8 mouse cellular contexts compared by ENCODE assay signal in the genomic region with DNA sequence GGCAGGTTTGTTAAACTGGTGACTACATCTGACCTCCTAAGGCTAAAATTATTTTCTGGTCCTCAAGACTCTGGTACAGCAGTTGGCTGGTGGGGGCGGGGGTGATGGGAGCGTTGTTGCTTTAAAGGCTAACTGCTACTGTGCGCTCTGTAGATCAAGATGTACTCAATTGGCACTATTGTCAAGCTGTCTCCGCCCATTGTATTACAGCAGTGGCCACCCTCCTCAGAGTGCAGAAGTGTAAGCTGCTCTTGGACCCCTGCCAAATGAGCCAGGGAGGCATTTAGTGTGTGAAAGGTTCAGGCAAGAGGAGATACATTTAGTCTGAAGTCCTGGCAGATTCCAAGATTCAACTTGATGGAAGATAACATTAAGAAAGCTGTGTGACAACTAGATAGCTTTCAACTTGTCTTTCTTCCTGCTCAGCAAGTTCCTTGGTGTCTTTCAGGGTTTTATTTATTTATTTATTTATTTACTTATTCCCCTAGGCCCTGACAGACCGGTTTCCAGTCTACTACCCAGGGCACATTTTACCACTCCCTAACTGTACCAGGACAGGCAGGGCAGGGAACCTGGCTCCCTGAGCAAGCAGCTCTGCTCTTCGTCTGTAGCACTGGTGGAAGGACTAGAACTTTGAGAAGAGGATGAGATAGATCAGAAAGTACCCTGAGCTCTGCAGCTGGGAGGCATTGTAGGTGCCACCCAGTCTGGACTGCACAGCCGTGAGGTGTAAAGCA.
DNase-seq lines count a peak whose midpoint lies in the region; ATAC-seq and TF ChIP-seq lines count a peak whose summit lies in the region.

No protein-coding gene starts in this region.

- 36% methylated on average over 7 of the region's 7 CpGs for WGBS in heart, adult 2 months
- 23% methylated on average over 7 of the region's 7 CpGs for WGBS in neural tube, embryonic 13.5 days

- ATAC-seq in neural tube, embryonic 13.5 days (ENCODE audit: low read depth) = no peak
- no peak for ATAC-seq in frontal cortex, adult (ENCODE audit: low TSS enrichment)

- H3K4me1 ChIP-seq in heart, adult 2 months (ENCODE audit: control insufficient read depth, insufficient read depth, low read length) = peaks cover 16% of the 10 kb centered on the region
- H3K4me1 ChIP-seq in neural tube, embryonic 13.5 days (replicated peaks) = peaks cover 40% of the 10 kb centered on the region

- DNase-seq in left cerebral cortex, postnatal 25 days (ENCODE audit: low spot score in 2 of 2) = peak; percentile 32 to 39
- no peak for DNase-seq in left cerebral cortex, adult 9 months (ENCODE audit: low spot score in 2 of 2)
- DNase-seq in cerebellum, adult 11-12 months = peak; percentile 62
- peak; percentile 45 for DNase-seq in heart, adult 2 months
- DNase-seq in kidney, postnatal 4 days = peak; percentile 61 to 74
- DNase-seq in gastrocnemius, postnatal 4 days (ENCODE audit: low spot score in 2 of 2) = no peak

- peaks cover 2% of the 10 kb centered on the region; the same call in 1 of the 2 replicates for H3K79me2 ChIP-seq in heart, adult 2 months (replicated peaks; ENCODE audit: control insufficient read depth, insufficient read depth, low read length)

- no peak for TF ChIP-seq POLR2A in heart, adult 2 months (IDR thresholded peaks at IDR 0.05; ENCODE audit: insufficient read depth, low read depth, low read length)

- H3K27ac ChIP-seq in heart, adult 2 months = peak overlapping the region; percentile 26
- H3K27ac ChIP-seq in neural tube, embryonic 13.5 days (replicated peaks) = peak overlapping the region; percentile 55; the same call in 1 of the 2 replicates

- peaks cover 7% of the 10 kb centered on the region for H3K36me3 ChIP-seq in heart, adult 2 months (ENCODE audit: control insufficient read depth, insufficient read depth, low read length)
- no peaks in the 10 kb centered on the region for H3K36me3 ChIP-seq in neural tube, embryonic 13.5 days

- H3K9me3 ChIP-seq in neural tube, embryonic 13.5 days = no peaks in the 10 kb centered on the region

- no peak for TF ChIP-seq CTCF in heart, adult 2 months (IDR thresholded peaks at IDR 0.05)

- intact Hi-C loops in left cerebral cortex, postnatal 25 days (cut with DNase I) = no loop called here
- intact Hi-C loops in heart, adult 2 months (cut with DNase I) = loop anchor here (5.0 to 10.0 kb wide), 2 partner anchors 66 to 288 kb away; no protein-coding TSS in a partner anchor

- H3K9ac ChIP-seq in heart, adult 2 months (ENCODE audit: low read depth, low read length) = no peak overlapping the region
- H3K9ac ChIP-seq in neural tube, embryonic 13.5 days = 0 out of 2 replicates have a peak overlapping the region, but pooled peaks have one; percentile 34

- peak overlapping the region; percentile 76 for H3K4me2 ChIP-seq in neural tube, embryonic 13.5 days

- no peak overlapping the region for H3K4me3 ChIP-seq in heart, adult 2 months
- no peak overlapping the region for H3K4me3 ChIP-seq in neural tube, embryonic 13.5 days

- no peak for TF ChIP-seq EP300 in heart, adult 2 months (IDR thresholded peaks at IDR 0.05; ENCODE audit: insufficient read depth, low read depth, low read length)

- H3K27me3 ChIP-seq in heart, adult 2 months (ENCODE audit: control insufficient read depth, insufficient read depth, low read length) = no peaks in the 10 kb centered on the region
- peaks cover 14% of the 10 kb centered on the region; the same call in 1 of the 2 replicates for H3K27me3 ChIP-seq in neural tube, embryonic 13.5 days

Comparison
In these comparisons a context has a peak if more than half of its experiments do, and no peak if none do; other contexts are left out.
1. DNase-seq: peak in left cerebral cortex, postnatal 25 days (2 of 2), cerebellum, adult 11-12 months (single experiment), heart, adult 2 months (2 of 2) and kidney, postnatal 4 days (2 of 2); none in left cerebral cortex, adult 9 months (0 of 2) and gastrocnemius, postnatal 4 days (0 of 2).